Mouse (Mus musculus) midbrain, embryonic 12.5 days (tissue): ENCODE data around the gene Glo1. TPM values are rescaled to one million over a fixed set of nuclear protein-coding genes. Genes with fewer than 3 reads are reported as not detected.

Source experiments
- ATAC-seq: fragments of 200-750 bp; cut with Nextera tagmentation; 2 replicates; pipeline ENCODE4 v1.8.0; 2017; ENCODE audit warnings: low read depth, moderate TSS enrichment, moderate library complexity; ENCODE audit not compliant: low FRiP score
- H3K27ac ChIP-seq: fragments of 300-500 bp; sonication (generic); replicated peaks from 2 replicates; pipeline ENCODE4 v1.5.1; 2016; ENCODE audit warnings: mild to moderate bottlenecking
- H3K27me3 ChIP-seq: fragments of 300-500 bp; sonication (generic); 2 replicates; pipeline ENCODE4 v1.6.1; 2016; ENCODE audit warnings: mild to moderate bottlenecking
- H3K36me3 ChIP-seq: fragments of 300-500 bp; sonication (generic); 2 replicates; pipeline ENCODE4 v1.6.1; 2016
- H3K4me1 ChIP-seq: fragments of 300-500 bp; sonication (generic); 2 replicates; pipeline ENCODE4 v1.6.1; 2016
- H3K4me2 ChIP-seq: fragments of 300-500 bp; sonication (generic); replicated peaks from 2 replicates; pipeline ENCODE4 v1.6.1; 2016; ENCODE audit warnings: mild to moderate bottlenecking, moderate library complexity
- H3K4me3 ChIP-seq: fragments of 300-500 bp; sonication (generic); 2 replicates; pipeline ENCODE4 v1.5.1; 2016; ENCODE audit warnings: mild to moderate bottlenecking
- H3K9ac ChIP-seq: fragments of 300-500 bp; sonication (generic); replicated peaks from 2 replicates; pipeline ENCODE4 v1.6.1; 2016; ENCODE audit warnings: mild to moderate bottlenecking, moderate library complexity
- H3K9me3 ChIP-seq: fragments of 300-500 bp; sonication (generic); 2 replicates; pipeline ENCODE4 v1.6.1; 2016; ENCODE audit warnings: mild to moderate bottlenecking
- WGBS: fragments of 180-500 bp; shearing (Covaris S2); methylation state at CpG from one replicate; pipeline ENCODE4 v1.1.7; 2016; 5-methylcytosine and 5-hydroxymethylcytosine counted together
- polyA plus RNA-seq: library from polyadenylated mRNA; unstranded; fragments of >200 nt; fragmentation: Nextera tagmentation; extraction: Ambion mirVana; gene quantifications from 2 replicates; pipeline ENCODE4 v1.2.1, GENCODE M21; 2016

Glo1 gene
- polyA plus RNA-seq, 1 experiment from 2014 or later: 207 TPM

DNA sequence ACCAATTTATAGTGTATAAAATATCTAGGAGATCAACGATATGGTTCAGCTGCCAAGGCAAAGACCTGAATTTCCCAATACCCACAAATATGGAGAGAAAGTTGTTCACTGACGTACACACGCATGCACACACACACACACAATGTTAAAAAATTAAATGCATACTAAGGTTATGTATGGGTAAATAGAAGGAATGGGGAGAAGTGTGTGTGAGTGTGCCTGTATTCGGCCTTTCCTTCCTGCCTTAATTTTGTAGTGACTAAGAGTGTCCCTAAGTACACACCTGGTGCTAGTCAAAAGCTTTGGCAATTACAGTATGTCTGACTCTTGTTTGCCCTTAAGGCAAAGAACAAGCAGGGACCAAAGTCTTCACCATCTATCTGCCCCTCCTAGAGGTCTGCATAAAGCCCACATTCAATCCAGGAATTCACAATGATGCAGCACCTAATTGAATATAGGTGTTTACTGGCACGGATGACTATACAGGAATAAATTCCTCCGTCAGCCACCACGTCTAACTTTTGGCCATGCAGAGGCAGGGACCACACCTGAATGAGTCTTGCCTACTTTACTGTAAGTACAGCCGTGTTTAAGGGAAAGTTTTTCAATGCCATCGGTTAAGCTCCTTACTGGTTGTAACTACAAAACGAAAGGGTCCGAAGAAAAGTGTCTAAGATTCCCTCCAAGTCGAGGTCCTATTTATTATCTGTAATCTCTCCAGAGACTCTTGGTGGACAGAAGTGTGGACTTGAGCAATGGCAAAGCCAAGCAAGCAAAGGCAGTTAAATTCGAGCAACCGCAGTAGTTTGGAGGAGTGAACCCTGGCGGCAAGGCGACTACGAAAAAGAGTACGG is 15.2 kb downstream of the Glo1 start:
- ATAC-seq: no peak
- no peaks in the 10 kb centered on the region for H3K36me3 ChIP-seq
- H3K27ac ChIP-seq: peak overlapping the region; percentile 79; the same call in 1 of the 2 replicates
- whole genome bisulfite sequencing: 27% methylated on average over 18 of the region's 18 CpGs
- H3K9ac ChIP-seq: peak overlapping the region; percentile 80
- H3K27me3 ChIP-seq: no peaks in the 10 kb centered on the region
- peak overlapping the region; percentile 64 for H3K4me2 ChIP-seq
- H3K9me3 ChIP-seq: no peaks in the 10 kb centered on the region
- H3K4me1 ChIP-seq: peaks cover 39% of the 10 kb centered on the region
- H3K4me3 ChIP-seq: peak overlapping the region; percentile 70

DNA sequence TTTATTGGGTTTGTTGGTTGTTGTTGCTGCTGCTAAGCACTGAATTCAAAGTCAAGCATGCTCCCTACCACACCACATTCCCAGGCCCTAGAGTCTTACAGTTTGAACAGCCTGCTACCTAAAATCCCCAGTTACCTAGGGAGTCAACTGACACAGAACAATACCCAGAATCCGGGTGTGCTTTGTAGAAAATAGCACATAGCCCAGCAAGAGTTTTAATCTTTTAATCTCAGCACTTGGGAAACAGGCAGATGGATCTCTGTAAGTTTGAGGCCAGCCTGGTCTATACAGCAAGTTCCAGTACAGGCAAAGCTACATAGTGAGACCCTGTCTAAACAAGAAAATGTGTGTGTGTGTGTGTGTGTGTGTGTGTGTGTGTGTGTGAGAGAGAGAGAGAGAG is 15.9 kb downstream of the Glo1 start:
- H3K9me3 ChIP-seq: no peaks in the 10 kb centered on the region
- no peaks in the 10 kb centered on the region for H3K36me3 ChIP-seq
- H3K4me1 ChIP-seq: peaks cover 42% of the 10 kb centered on the region
- 34% methylated on average over 1 of the region's 1 CpGs for WGBS
- H3K4me3 ChIP-seq: no peak overlapping the region
- no peak overlapping the region for H3K27ac ChIP-seq
- no peak overlapping the region for H3K9ac ChIP-seq
- no peak for ATAC-seq
- no peaks in the 10 kb centered on the region for H3K27me3 ChIP-seq
- peak overlapping the region; percentile 64; the same call in 1 of the 2 replicates for H3K4me2 ChIP-seq

DNA sequence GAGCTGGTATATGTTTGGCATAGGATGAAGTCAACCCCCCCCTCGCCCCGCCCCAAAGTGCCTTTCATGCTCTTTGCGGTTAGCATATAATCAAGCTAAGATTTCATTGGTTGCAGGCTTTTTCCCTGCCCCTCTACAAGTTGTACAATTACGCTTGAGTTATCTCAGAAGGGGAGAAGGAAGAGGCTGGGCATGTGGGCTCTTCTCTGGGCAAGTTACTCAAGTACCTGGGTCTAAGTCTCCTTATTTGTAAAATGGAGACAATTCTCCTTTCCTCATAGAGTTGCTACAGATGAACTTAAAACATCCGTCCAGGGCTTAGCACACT is 16.7 kb downstream of the Glo1 start:
- 96% methylated on average over 5 of the region's 5 CpGs for WGBS
- Histone ChIP-seq H3K4me3 (no peak overlapping the region), H3K36me3 (no peaks in the 10 kb centered on the region), H3K9me3 (no peaks in the 10 kb centered on the region), H3K27ac (no peak overlapping the region), H3K4me2 (no peak overlapping the region), H3K9ac (no peak overlapping the region), H3K4me1 (peaks cover 42% of the 10 kb centered on the region), H3K27me3 (no peaks in the 10 kb centered on the region)
- ATAC-seq: no peak

DNA sequence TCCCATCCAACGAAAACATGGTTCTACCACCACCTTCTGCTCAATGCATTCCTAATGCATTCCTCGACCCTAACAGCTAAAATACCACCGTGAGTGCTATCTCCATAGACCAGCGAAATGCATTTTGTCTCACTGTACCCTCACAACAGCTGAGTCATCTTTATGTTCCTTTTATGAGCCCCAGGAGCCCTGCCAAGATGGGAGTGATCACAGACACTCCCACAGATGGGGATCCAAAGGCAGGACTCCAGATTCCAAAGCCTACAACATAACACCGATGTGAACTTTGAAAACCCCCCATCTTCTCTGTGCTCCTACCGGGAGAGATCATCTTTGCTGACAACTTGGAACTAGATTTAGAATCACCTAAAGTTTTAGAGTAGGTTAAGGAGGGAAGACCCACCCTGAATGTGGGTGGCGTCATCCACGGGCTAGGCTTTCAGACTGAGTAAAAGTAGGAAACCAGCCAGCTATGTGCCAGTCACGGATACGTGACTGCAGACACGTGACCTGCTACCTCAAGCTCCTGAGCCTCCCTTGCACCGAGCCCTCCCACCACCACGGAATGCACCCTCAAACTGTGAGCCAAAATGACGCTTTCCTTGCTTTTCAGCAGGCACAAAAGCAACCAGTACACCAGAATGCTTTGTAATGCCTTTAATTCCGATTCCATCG is 17.2 kb downstream of the Glo1 start:
- no peak overlapping the region for H3K4me2 ChIP-seq
- H3K4me3 ChIP-seq: no peak overlapping the region
- no peaks in the 10 kb centered on the region for H3K36me3 ChIP-seq
- no peak overlapping the region for H3K27ac ChIP-seq
- WGBS: 93% methylated on average over 16 of the region's 16 CpGs
- no peaks in the 10 kb centered on the region for H3K9me3 ChIP-seq
- no peak overlapping the region for H3K9ac ChIP-seq
- no peak for ATAC-seq
- no peaks in the 10 kb centered on the region for H3K27me3 ChIP-seq
- H3K4me1 ChIP-seq: peaks cover 42% of the 10 kb centered on the region

DNA sequence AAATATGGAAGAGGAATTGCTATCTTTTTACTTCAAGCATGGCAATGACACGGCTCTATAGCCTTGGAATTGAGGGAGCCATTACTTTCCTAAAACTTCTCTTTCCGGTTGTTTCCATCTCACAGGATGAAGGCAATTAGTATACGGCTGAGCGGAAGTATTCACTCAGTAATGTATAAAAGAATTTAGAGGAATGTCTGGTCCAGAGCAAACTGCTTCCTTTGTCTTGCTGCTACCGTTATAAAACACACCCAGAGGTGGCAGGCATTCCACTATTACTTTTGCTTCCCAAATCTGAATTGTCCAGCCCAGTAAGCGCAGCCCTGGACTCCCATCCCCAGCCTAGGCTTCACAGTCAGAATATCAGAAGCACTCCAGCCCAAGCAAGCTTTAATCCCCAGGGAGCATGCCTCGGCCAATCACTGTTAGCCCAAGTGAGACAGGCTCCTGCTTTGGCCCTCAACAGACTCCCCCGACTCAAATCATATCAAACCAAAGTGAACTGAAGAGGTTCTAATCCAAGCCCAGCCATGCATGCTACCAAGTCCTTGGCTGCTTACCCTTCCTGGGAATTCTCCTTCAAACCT is 18.7 kb downstream of the Glo1 start:
- H3K27ac ChIP-seq: peak overlapping the region; percentile 7; the same call in 1 of the 2 replicates
- H3K9me3 ChIP-seq: no peaks in the 10 kb centered on the region
- no peak overlapping the region for H3K4me3 ChIP-seq
- WGBS: 59% methylated on average over 8 of the region's 8 CpGs
- H3K9ac ChIP-seq: no peak overlapping the region
- H3K4me2 ChIP-seq: no peak overlapping the region
- peaks cover 9% of the 10 kb centered on the region for H3K36me3 ChIP-seq
- peaks cover 42% of the 10 kb centered on the region for H3K4me1 ChIP-seq
- H3K27me3 ChIP-seq: no peaks in the 10 kb centered on the region
- no peak for ATAC-seq

DNA sequence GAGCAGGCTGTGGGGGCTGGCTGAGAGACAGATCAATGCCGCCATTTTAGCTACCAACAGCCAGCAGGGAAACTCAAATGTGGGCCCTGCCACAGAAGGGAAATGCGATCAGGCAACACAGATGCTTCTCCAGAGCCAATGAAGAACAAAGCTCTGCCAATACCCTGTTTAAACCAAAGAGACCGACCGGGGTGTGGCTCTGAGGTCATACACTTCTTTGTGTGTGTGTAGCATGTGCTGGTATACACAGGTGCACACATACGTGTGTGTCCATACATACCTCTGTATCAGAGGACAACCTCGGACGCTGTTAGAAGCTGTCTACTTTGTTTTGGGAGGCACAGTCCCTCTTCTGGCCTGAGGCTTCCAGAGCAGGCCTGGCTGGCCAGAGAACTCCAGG is 19.3 kb downstream of the Glo1 start:
- Histone ChIP-seq H3K4me2 (no peak overlapping the region), H3K27me3 (no peaks in the 10 kb centered on the region), H3K27ac (no peak overlapping the region), H3K4me3 (no peak overlapping the region), H3K9ac (no peak overlapping the region), H3K36me3 (peaks cover 15% of the 10 kb centered on the region), H3K4me1 (peaks cover 42% of the 10 kb centered on the region), H3K9me3 (no peaks in the 10 kb centered on the region)
- no peak for ATAC-seq
- WGBS: 89% methylated on average over 7 of the region's 7 CpGs

DNA sequence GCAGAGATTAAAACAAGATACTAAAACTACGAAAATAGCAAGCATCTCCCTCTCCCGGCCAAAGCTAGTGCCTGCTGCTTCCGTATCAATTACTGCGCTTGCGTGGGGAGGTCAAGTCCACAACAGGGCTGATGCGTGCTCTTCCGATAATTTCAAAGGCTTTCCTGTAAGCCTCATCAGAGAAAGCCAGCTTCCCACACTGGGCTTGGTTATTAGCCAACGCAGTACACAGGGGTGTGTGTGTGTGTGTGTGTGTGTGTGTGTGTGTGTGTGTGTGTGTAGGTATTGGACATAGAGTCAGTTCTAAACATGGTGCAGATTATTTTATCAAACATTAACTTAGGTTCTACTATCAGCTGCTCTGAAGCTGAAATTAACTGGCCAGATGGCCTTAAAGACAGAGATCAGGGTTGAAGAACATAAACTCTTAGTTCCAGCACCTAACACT is 20.0 kb downstream of the Glo1 start:
- Histone ChIP-seq H3K4me1 (peaks cover 38% of the 10 kb centered on the region), H3K9ac (no peak overlapping the region), H3K36me3 (peaks cover 22% of the 10 kb centered on the region), H3K4me3 (no peak overlapping the region), H3K9me3 (no peaks in the 10 kb centered on the region), H3K27me3 (no peaks in the 10 kb centered on the region), H3K27ac (no peak overlapping the region), H3K4me2 (no peak overlapping the region)
- ATAC-seq: no peak
- WGBS: 91% methylated on average over 8 of the region's 8 CpGs

DNA sequence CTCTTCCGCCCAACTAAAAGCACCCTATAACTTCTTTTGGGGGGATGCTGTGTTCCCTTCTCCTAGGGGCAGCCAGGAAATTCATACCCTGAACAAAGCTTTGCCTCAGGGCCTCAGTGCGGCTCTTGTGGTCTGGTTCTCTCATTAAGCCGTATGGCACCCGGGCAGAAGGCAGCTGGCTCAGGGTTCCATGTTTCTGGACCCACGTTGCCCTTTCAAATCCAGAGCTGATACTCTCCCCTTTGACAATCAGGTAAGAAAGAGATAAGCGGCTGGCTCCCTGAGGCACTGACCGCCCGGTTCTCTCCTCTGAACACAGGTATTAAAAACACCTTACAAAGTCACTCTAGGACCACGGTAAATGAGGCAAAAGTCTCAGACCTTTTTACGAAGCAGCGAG is 20.5 kb downstream of the Glo1 start:
- 93% methylated on average over 11 of the region's 11 CpGs for WGBS
- no peak overlapping the region for H3K4me2 ChIP-seq
- ATAC-seq: no peak

DNA sequence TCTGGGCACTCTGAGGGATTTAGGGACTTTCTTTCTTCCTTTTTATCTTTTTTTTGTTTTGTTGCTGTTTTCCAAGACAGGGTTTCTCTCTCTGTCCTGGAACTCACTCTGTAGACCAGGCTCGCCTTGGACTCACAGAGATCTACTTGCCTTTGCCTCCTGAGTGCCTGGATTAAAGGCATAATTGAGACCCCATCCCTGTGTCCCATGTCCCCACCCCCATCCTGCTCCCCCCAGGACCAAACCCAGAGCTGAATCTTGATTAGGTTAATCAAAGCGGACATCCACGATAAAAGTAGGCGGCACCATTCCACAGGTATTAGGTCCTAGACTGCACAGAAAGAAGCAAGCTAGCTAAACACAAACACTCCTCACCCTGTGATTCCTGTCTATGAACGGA is 21.7 kb downstream of the Glo1 start:
- Histone ChIP-seq H3K27me3 (no peaks in the 10 kb centered on the region), H3K36me3 (peaks cover 25% of the 10 kb centered on the region), H3K27ac (no peak overlapping the region), H3K4me2 (no peak overlapping the region), H3K9me3 (no peaks in the 10 kb centered on the region), H3K9ac (no peak overlapping the region), H3K4me1 (peaks cover 28% of the 10 kb centered on the region), H3K4me3 (no peak overlapping the region)
- ATAC-seq: no peak
- 86% methylated on average over 5 of the region's 5 CpGs for WGBS

More for the DNA sequence above, 20.5 kb downstream of the Glo1 start:
- Histone ChIP-seq H3K36me3 (peaks cover 22% of the 10 kb centered on the region), H3K9ac (no peak overlapping the region), H3K27ac (no peak overlapping the region), H3K4me3 (no peak overlapping the region), H3K4me1 (peaks cover 34% of the 10 kb centered on the region), H3K27me3 (no peaks in the 10 kb centered on the region), H3K9me3 (no peaks in the 10 kb centered on the region)

DNA sequence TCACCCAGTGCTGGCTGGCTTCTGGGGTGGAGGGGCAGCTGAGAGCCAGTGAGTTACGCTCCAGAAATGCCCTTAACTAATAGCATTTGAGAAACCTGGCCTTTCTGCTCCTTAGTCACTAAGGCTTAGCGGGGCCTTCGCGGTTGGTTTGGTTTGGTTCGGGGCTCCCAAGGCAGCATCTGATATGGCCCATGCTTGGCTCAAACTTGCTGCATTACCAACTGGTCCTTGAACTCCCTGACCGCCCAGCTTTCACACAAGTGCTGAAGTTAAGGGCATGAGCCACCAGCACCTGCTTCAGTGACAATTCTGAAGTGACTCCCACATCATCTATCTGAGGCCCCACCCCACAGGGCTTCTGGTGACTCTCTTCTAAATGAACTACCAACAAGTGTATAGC is 22.4 kb downstream of the Glo1 start:
- no peak for ATAC-seq
- no peak overlapping the region for H3K4me3 ChIP-seq
- peaks cover 27% of the 10 kb centered on the region for H3K4me1 ChIP-seq
- H3K9ac ChIP-seq: no peak overlapping the region
- H3K36me3 ChIP-seq: peaks cover 29% of the 10 kb centered on the region
- WGBS: 83% methylated on average over 6 of the region's 6 CpGs
- no peaks in the 10 kb centered on the region for H3K27me3 ChIP-seq
- H3K4me2 ChIP-seq: no peak overlapping the region
- no peaks in the 10 kb centered on the region for H3K9me3 ChIP-seq
- H3K27ac ChIP-seq: no peak overlapping the region

DNA sequence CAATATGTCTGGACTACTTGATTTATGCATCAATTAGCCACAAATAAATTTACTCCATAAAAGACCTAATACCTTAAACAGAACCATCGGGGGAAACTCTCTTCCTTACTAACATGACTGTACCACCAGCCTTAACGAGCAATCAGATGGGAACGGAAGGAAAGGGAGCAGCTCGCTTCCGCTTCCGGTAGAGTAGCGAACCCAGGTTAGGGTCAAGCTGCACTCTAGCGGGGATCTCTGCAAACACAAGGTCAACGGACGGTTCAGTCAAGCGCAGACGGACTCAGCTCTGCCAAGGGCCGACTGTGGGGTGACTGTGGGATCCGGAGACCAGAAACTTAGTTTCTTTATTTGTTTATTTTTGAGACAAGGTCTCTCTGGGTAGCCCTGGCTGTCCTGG is 24.5 kb downstream of the Glo1 start:
- Histone ChIP-seq H3K27me3 (no peaks in the 10 kb centered on the region), H3K36me3 (peaks cover 46% of the 10 kb centered on the region), H3K27ac (no peak overlapping the region), H3K4me1 (peaks cover 8% of the 10 kb centered on the region; the same call in 1 of the 2 replicates), H3K4me3 (no peak overlapping the region), H3K9me3 (no peaks in the 10 kb centered on the region), H3K4me2 (no peak overlapping the region), H3K9ac (no peak overlapping the region)
- WGBS: 94% methylated on average over 14 of the region's 14 CpGs
- no peak for ATAC-seq

DNA sequence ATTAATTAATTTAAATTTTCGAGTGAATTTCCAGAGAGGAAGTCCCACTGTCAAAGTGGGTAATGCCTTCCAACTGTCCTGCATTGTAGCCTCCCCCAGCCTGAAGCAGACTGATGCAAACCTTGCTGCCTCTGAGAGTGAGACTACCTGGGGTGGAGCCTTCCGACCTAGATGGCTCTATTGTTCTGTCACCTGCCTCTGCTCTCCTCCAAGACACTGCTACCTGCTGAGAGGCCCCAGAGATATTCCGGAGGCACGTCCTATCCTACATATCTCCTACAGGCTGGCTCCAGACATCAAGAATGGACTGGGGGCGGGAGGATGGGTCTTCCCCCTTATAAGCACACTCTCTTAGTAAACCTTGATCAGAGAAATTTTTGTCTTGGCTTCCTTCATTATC is 28.4 kb downstream of the Glo1 start:
- Histone ChIP-seq H3K27ac (no peak overlapping the region), H3K4me2 (no peak overlapping the region), H3K9ac (no peak overlapping the region), H3K9me3 (no peaks in the 10 kb centered on the region; the same call in 1 of the 2 replicates), H3K36me3 (peaks cover 61% of the 10 kb centered on the region), H3K27me3 (no peaks in the 10 kb centered on the region), H3K4me1 (peaks cover 9% of the 10 kb centered on the region), H3K4me3 (no peak overlapping the region)
- ATAC-seq: no peak
- WGBS: 84% methylated on average over 5 of the region's 5 CpGs
